Mouse (Mus musculus): ENCODE data around the gene Kalrn.

DNA sequence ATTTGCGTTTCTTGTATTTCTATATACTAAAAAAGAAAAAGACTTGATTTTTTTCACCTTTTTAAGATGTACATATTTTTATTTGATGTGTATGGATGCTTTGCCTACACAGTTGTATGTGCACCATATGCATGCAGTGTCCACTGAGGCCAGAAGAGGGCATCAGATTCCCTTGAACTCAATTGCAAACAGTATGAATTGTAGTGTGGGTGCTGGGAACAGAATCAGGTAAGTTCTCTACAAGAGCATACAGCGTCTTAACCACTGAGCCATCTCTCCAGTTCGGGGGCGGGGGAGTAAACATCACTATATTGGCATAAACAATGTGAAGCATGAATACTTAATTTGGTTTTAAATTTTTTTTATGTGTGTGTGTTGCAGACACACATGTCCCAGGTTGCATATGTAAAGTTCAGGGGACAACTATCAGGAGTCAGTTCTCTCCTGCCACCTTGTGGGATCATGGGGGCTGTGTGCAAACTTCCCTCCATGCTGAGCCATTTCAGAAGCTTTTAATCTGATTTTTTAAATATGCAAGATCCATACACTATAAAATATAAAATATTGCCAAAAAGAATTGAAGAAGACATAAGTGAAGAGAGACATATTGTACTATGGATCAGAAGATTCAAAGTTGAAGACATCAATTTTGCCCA lies 6.5 kb upstream of the Kalrn start:
- TF ChIP-seq GATA1 (IDR thresholded peaks at IDR 0.05; ENCODE audit: borderline replicate concordance, low read length): no peak
- no peak for TF ChIP-seq FLI1 (IDR thresholded peaks at IDR 0.05; ENCODE audit: low read length)

Data from megakaryocyte, embryonic 14.5 days (primary cell).